Mouse (Mus musculus) midbrain, embryonic 13.5 days (tissue): ENCODE measurements around the gene Dlg4. TPM values are rescaled to one million over a fixed set of nuclear protein-coding genes. Genes with fewer than 3 reads are reported as not detected.

Experiments
- microRNA counts: library from miRNA; unstranded; fragments of <30 nt; microRNA quantifications from one replicate; lab custom pipeline; 2016
- microRNA-seq: library from miRNA; unstranded; fragments of <30 nt; microRNA quantifications from one replicate; pipeline ENCODE4, GENCODE M21; 2016
- polyA plus RNA-seq: library from polyadenylated mRNA; unstranded; fragments of >200 nt; fragmentation: Nextera tagmentation; extraction: Ambion mirVana; gene quantifications from 2 replicates; pipeline ENCODE4 v1.2.1, GENCODE M21; 2015

Gene Dlg4
- polyA plus RNA-seq, 1 experiment from 2014 or later = 37.2 TPM

MicroRNA genes within 50 kb of the gene (microRNA counts, 519-probe panel; counts per million panel counts)
- microRNA mmu-miR-324-3p (lab: Ali Mortazavi, UCI) (110 counts per million, percentile 56 among the panel's probes with 10 or more counts), microRNA mmu-miR-324-5p (lab: Ali Mortazavi, UCI) (4,004 counts per million, percentile 75 among the panel's probes with 10 or more counts)

Small RNA genes within 50 kb of the gene (microRNA-seq; reads per million reads assigned to microRNA genes)
- not detected for gene Gm44349
- 4,299 reads per million, percentile 90 among the genes with 10 or more reads in this experiment for gene Mir324

Other genes with a start within 250 kb of the Dlg4 start
- 0.83 and 0.85 TPM in 2 replicates for gene Chrnb1, start 221.0 kb upstream of the Dlg4 start, polyA plus RNA-seq
- gene Fgf11, start 215.1 kb upstream of the Dlg4 start, polyA plus RNA-seq = 3.4 and 4.4 TPM in 2 replicates
- gene Tmem102, start 211.3 kb upstream of the Dlg4 start, polyA plus RNA-seq = 0.44 and 0.52 TPM in 2 replicates
- not detected in 2 replicates for gene Gm39566, start 201.6 kb upstream of the Dlg4 start, polyA plus RNA-seq
- not detected in 2 replicates for gene Spem2, start 198.5 kb upstream of the Dlg4 start, polyA plus RNA-seq
- gene Spem1, start 194.8 kb upstream of the Dlg4 start, polyA plus RNA-seq = 0.51 and 0.64 TPM in 2 replicates
- 20.5 and 21.3 TPM in 2 replicates for gene Nlgn2, start 179.2 kb upstream of the Dlg4 start, polyA plus RNA-seq
- gene Tmem256, start 178.4 kb upstream of the Dlg4 start, polyA plus RNA-seq = 329 and 331 TPM in 2 replicates
- gene Plscr3, start 170.6 kb upstream of the Dlg4 start, polyA plus RNA-seq = 55.0 and 56.3 TPM in 2 replicates
- 0.27 and 0.31 TPM in 2 replicates for gene Tnk1, start 158.2 kb upstream of the Dlg4 start, polyA plus RNA-seq
- gene Tmem95, start 138.9 kb upstream of the Dlg4 start, polyA plus RNA-seq = not detected in 2 replicates
- gene Kctd11, start 135.5 kb upstream of the Dlg4 start, polyA plus RNA-seq = 1.3 and 1.7 TPM in 2 replicates
- 0.37 and 0.48 TPM in 2 replicates for gene Acap1, start 121.4 kb upstream of the Dlg4 start, polyA plus RNA-seq
- gene 2810408A11Rik, start 116.0 kb upstream of the Dlg4 start, polyA plus RNA-seq = 16.1 and 17.1 TPM in 2 replicates
- 18.6 and 19.8 TPM in 2 replicates for gene Neurl4, start 115.9 kb upstream of the Dlg4 start, polyA plus RNA-seq
- 81.9 and 87.0 TPM in 2 replicates for gene Gps2, start 103.1 kb upstream of the Dlg4 start, polyA plus RNA-seq
- 1,160 and 1,188 TPM in 2 replicates for gene Eif5a, start 95.0 kb upstream of the Dlg4 start, polyA plus RNA-seq
- 3.9 and 4.2 TPM in 2 replicates for gene Ybx2, start 81.1 kb upstream of the Dlg4 start, polyA plus RNA-seq
- gene Slc2a4, start 68.8 kb upstream of the Dlg4 start, polyA plus RNA-seq = 4.3 and 4.4 TPM in 2 replicates
- 0.32 and 1.1 TPM in 2 replicates for gene Cldn7, start 52.2 kb upstream of the Dlg4 start, polyA plus RNA-seq
- gene Ctdnep1, start 35.8 kb upstream of the Dlg4 start, polyA plus RNA-seq = 22.9 and 23.8 TPM in 2 replicates
- gene Elp5, start 34.4 kb upstream of the Dlg4 start, polyA plus RNA-seq = 156 and 158 TPM in 2 replicates
- gene Gabarap, start 25.8 kb upstream of the Dlg4 start, polyA plus RNA-seq = 611 and 625 TPM in 2 replicates
- 74.2 and 82.2 TPM in 2 replicates for gene Phf23, start 21.2 kb upstream of the Dlg4 start, polyA plus RNA-seq
- gene Dvl2, start 16.3 kb upstream of the Dlg4 start, polyA plus RNA-seq = 27.6 and 35.4 TPM in 2 replicates
- gene Acadvl, start 1.5 kb upstream of the Dlg4 start, polyA plus RNA-seq = 48.4 and 51.7 TPM in 2 replicates
- 0.97 and 1.1 TPM in 2 replicates for gene Asgr1, start 37.1 kb downstream of the Dlg4 start, polyA plus RNA-seq
- gene Asgr2, start 75.7 kb downstream of the Dlg4 start, polyA plus RNA-seq = not detected in 2 replicates
- 0.39 and 0.66 TPM in 2 replicates for gene Mgl2, start 113.4 kb downstream of the Dlg4 start, polyA plus RNA-seq
- gene Clec10a, start 139.3 kb downstream of the Dlg4 start, polyA plus RNA-seq = 0.59 TPM in 2 replicates
- gene Slc16a11, start 195.8 kb downstream of the Dlg4 start, polyA plus RNA-seq = 1.9 and 2.4 TPM in 2 replicates
- 17.7 and 18.7 TPM in 2 replicates for gene Slc16a13, start 204.1 kb downstream of the Dlg4 start, polyA plus RNA-seq
- gene Bcl6b, start 212.9 kb downstream of the Dlg4 start, polyA plus RNA-seq = 3.9 and 4.3 TPM in 2 replicates
- 193 and 201 TPM in 2 replicates for gene 0610010K14Rik, start 221.0 kb downstream of the Dlg4 start, polyA plus RNA-seq
- 15.0 and 15.8 TPM in 2 replicates for gene Gm21988, start 222.9 kb downstream of the Dlg4 start, polyA plus RNA-seq
- gene Rnasek, start 222.9 kb downstream of the Dlg4 start, polyA plus RNA-seq = 289 and 304 TPM in 2 replicates
- 0.57 and 1.2 TPM in 2 replicates for gene Alox12, start 238.4 kb downstream of the Dlg4 start, polyA plus RNA-seq